Mouse (Mus musculus) C2C12 (cell line): ENCODE data around the gene Hoxa5. TPM values are rescaled to one million over a fixed set of nuclear protein-coding genes. Genes with fewer than 3 reads are reported as not detected.
A peak's percentile ranks its signal among the peaks of the same experiment; 100 is the strongest.

Experiments used
- H3K27me3 ChIP-seq: one replicate; pipeline ENCODE4 v1.6.1; 2011; ENCODE audit not compliant: control insufficient read depth, insufficient read depth, insufficient read length
- H3K36me3 ChIP-seq: one replicate; pipeline ENCODE4 v1.6.1; 2011; ENCODE audit not compliant: control insufficient read depth, insufficient read depth
- H3K4me3 ChIP-seq: one replicate; pipeline ENCODE4 v1.5.1; 2011; ENCODE audit warnings: mild to moderate bottlenecking, control low read depth; ENCODE audit not compliant: poor library complexity, insufficient read depth, severe bottlenecking
- H3K79me2 ChIP-seq: one replicate; pipeline ENCODE4 v1.6.1; 2011; ENCODE audit not compliant: control insufficient read depth, insufficient read depth
- H3K79me3 ChIP-seq: one replicate; pipeline ENCODE4 v1.6.1; 2011; ENCODE audit warnings: low read depth, control low read depth
- H3ac ChIP-seq: one replicate; pipeline ENCODE3; 2011; ENCODE audit warnings: low read depth; ENCODE audit not compliant: control insufficient read depth, insufficient read length
- CEBPB ChIP-seq: IDR thresholded peaks from one replicate; pipeline ENCODE4 v1.6.1; 2011; ENCODE audit warnings: low read depth, mild to moderate bottlenecking, control low read depth, moderate library complexity
- CTCF ChIP-seq: IDR thresholded peaks from one replicate; pipeline ENCODE4 v1.5.1; 2011; ENCODE audit not compliant: control insufficient read depth, insufficient read depth, insufficient read length
- FOSL1 ChIP-seq: IDR thresholded peaks from one replicate; pipeline ENCODE4 v1.8.0; 2011; ENCODE audit warnings: mild to moderate bottlenecking, low read length; ENCODE audit not compliant: poor library complexity, insufficient read depth, severe bottlenecking
- MAX ChIP-seq: IDR thresholded peaks from one replicate; pipeline ENCODE4 v1.6.1; 2011; ENCODE audit warnings: mild to moderate bottlenecking, control low read depth
- MYOD1 ChIP-seq: IDR thresholded peaks from one replicate; pipeline ENCODE4 v1.6.1; 2011; ENCODE audit warnings: low read depth; ENCODE audit not compliant: control insufficient read depth, insufficient read length
- MYOG ChIP-seq: IDR thresholded peaks from one replicate; pipeline ENCODE4 v1.6.1; 2011; ENCODE audit not compliant: control insufficient read depth, insufficient read length; ENCODE audit errors: extremely low read depth
- USF1 ChIP-seq: IDR thresholded peaks from one replicate; pipeline ENCODE4 v1.6.1; 2011; ENCODE audit warnings: low read depth, mild to moderate bottlenecking, control low read depth, moderate library complexity
- long read RNA-seq, 2 experiments: library from polyadenylated mRNA; unstranded; transcript quantifications; one replicate each; pipeline ENCODE4 v2.0.0; 2019 to 2020
- polyA plus RNA-seq: library from polyadenylated mRNA; unstranded; fragments of >200 nt; fragmentation: generic; extraction: Trizol; gene quantifications from one replicate; pipeline ENCODE4 v1.2.1, GENCODE M21; 2012; ENCODE audit warnings: missing spikeins

Gene Hoxa5
- 1.5 TPM for polyA plus RNA-seq
- long read RNA-seq, experiment 1, partial matches to known transcripts: 2 of 3 reads
- long read RNA-seq, experiment 1, other reads (novel, unspliced or antisense): 0 of 3 reads
- long read RNA-seq, experiment 2, partial matches to known transcripts: 0 of 13 reads
- long read RNA-seq, experiment 2, other reads (novel, unspliced or antisense): 13 of 13 reads

DNA sequence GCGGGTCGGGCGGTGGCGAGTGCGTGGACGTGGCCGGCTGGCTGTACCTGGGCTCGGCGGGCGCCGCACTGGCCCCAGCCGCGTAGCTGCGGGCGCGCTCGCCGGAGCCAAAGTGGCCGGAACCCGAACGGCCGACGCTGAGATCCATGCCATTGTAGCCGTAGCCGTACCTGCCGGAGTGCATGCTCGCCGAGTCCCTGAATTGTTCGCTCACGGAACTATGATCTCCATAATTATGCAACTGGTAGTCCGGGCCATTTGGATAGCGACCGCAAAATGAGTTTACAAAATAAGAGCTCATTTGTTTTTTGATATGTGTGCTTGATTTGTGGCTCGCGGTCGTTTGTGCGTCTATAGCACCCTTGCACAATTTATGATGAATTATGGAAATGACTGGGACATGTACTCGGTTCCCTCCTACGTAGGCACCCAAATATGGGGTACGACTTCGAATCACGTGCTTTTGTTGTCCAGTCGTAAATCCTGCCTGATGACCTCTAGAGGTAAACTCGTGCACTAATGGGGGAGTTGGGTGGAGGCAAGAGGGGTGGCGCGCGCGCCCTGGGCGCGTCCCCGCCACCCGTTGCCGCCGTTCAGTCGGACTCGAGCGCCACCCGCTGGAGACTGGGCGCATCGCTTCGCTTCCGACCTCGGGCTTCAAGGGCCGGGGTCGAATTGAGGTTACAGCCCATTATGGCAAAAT is at the start of gene Hoxa5:
Gene Hoxa5 (minus strand): TSS at position 538 of the 703 bp plus-strand sequence.
- no peak within 1 kb of the TSS for H3ac ChIP-seq
- no peaks in the 10 kb centered on the region for H3K27me3 ChIP-seq
- peaks cover 24% of the 10 kb centered on the region for H3K79me2 ChIP-seq
- H3K79me3 ChIP-seq: peaks cover 6% of the 10 kb centered on the region
- H3K36me3 ChIP-seq: peaks cover 46% of the 10 kb centered on the region
- H3K4me3 ChIP-seq: no peak within 1 kb of the TSS
- TF ChIP-seq USF1: no peak
- no peak for TF ChIP-seq CEBPB
- TF ChIP-seq MYOD1: no peak
- TF ChIP-seq MAX: no peak
- TF ChIP-seq MYOG: no peak
- TF ChIP-seq CTCF: no peak
- no peak for TF ChIP-seq FOSL1

- peaks cover 31% of the 10 kb centered on the region for H3K79me2 ChIP-seq
- peaks cover 13% of the 10 kb centered on the region for H3K36me3 ChIP-seq
- TF ChIP-seq MYOD1 (no peak), USF1 (no peak), CEBPB (no peak), MAX (no peak), CTCF (no peak), MYOG (no peak), FOSL1 (no peak)
- peaks cover 16% of the 10 kb centered on the region for H3K79me3 ChIP-seq
- no peaks in the 10 kb centered on the region for H3K27me3 ChIP-seq
- peak overlapping the region; percentile 3 for H3ac ChIP-seq
- H3K4me3 ChIP-seq: no peak overlapping the region
Measured at GRCm38 (mm10) chr6:52253511-52254500, 49.4 kb upstream of the Hoxa5 start.

- Histone ChIP-seq H3K27me3 (no peaks in the 10 kb centered on the region), H3K79me3 (peaks cover 20% of the 10 kb centered on the region), H3K79me2 (peaks cover 41% of the 10 kb centered on the region), H3K36me3 (peaks cover 13% of the 10 kb centered on the region), H3ac (peak overlapping the region; percentile 73), H3K4me3 (peak overlapping the region; percentile 11)
- TF ChIP-seq MAX (no peak), FOSL1 (no peak), USF1 (no peak)
Measured at GRCm38 (mm10) chr6:52252775-52253376, 48.5 kb upstream of the Hoxa5 start.

GRCm38 (mm10) chr6:52252016-52252774 is 47.8 kb upstream of the Hoxa5 start:
- peaks cover 47% of the 10 kb centered on the region for H3K79me2 ChIP-seq
- H3ac ChIP-seq: peak overlapping the region; percentile 73
- H3K4me3 ChIP-seq: peak overlapping the region; percentile 11
- no peaks in the 10 kb centered on the region for H3K27me3 ChIP-seq
- peaks cover 26% of the 10 kb centered on the region for H3K79me3 ChIP-seq
- H3K36me3 ChIP-seq: peaks cover 13% of the 10 kb centered on the region
- TF ChIP-seq MYOG: no peak
- TF ChIP-seq FOSL1: no peak
- no peak for TF ChIP-seq MAX
- no peak for TF ChIP-seq CEBPB
- no peak for TF ChIP-seq USF1
- TF ChIP-seq MYOD1: no peak
- no peak for TF ChIP-seq CTCF

DNA sequence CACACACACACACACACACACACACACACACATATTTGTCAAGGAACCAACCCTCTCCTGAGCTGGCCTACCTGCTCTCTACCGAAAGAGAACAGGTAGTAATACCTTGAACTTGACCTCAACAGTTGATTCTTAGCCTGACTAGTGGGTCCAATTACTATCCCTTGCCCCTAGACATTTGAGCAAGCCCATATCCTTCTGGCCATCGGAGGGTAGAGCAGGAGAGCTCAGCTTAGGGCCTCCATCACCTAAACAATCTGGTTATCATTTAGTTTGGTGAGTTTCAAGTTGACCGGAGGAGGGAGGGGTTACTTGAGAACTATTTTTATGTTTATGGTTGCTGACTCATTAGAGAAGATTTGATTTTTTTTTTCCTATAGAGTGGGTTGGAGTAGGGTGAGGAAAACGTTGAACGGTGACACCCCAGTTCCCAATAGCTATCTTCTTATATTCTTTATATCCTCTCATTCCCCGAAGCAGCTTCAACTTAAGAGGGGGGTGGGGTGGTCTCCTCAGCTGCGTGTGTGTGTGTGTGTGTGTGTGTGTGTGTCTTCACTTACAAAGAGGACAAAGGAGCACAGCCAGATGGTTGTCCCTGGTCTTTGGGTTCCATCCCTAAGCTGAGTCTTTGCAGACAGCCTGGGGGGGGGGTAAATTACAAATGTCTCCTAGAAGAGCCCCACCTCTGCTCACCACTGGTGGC is 46.9 kb upstream of the Hoxa5 start:
- H3K4me3 ChIP-seq: no peak overlapping the region

More for the DNA sequence above, 46.9 kb upstream of the Hoxa5 start:
- H3K79me3 ChIP-seq: peaks cover 35% of the 10 kb centered on the region
- peaks cover 56% of the 10 kb centered on the region for H3K79me2 ChIP-seq
- no peak overlapping the region for H3ac ChIP-seq
- TF ChIP-seq MYOG (no peak), FOSL1 (no peak), CEBPB (no peak), MAX (no peak), CTCF (no peak), MYOD1 (no peak), USF1 (no peak)
- H3K27me3 ChIP-seq: no peaks in the 10 kb centered on the region
- H3K36me3 ChIP-seq: peaks cover 13% of the 10 kb centered on the region
